10 mouse cellular contexts compared by ENCODE assay signal in genomic region chr12:103306224-103306623, GRCm38 (mm10). TPM values are rescaled to one million over a fixed set of nuclear protein-coding genes. Genes with fewer than 3 reads are reported as not detected.
A peak's percentile ranks its signal among the peaks of the same experiment; 100 is the strongest.
DNase-seq lines count a peak whose midpoint lies in the region; ATAC-seq and TF ChIP-seq lines count a peak whose summit lies in the region.
"Had no signal": no experiment of that assay in that cellular context is flagged by ENCODE, and none has a peak within 500 bp of the region (broad histone marks: within the 10 kb centered on the region; RNA-seq: fewer than 3 reads in every experiment).

No protein-coding gene starts in this region.

- H3K4me2 ChIP-seq in midbrain, embryonic 12.5 days (replicated peaks) = no peak overlapping the region
- H3K4me2 ChIP-seq: liver, embryonic 13.5 days had no signal

- peak; percentile 55 for ATAC-seq in midbrain, embryonic 12.5 days (ENCODE audit: low FRiP score, low read depth)

- WGBS in midbrain, embryonic 12.5 days = 29% methylated on average over 2 of the region's 2 CpGs

- peak; percentile 67 to 69 for DNase-seq in cerebellum, postnatal 10 days
- no peak for DNase-seq in cerebellum, adult 9-11 months
- DNase-seq in layer of hippocampus, adult 2 months (ENCODE audit: low spot score in 2 of 2) = peak in 1 of 2 experiments; percentile 39
- DNase-seq in layer of hippocampus, adult 9-11 months = no peak
- no peak for DNase-seq in thymus, postnatal 10 days (ENCODE audit: low spot score in 2 of 2)
- DNase-seq in thymus, postnatal 0 days (ENCODE audit: low spot score) = no peak
- DNase-seq: liver, embryonic 13.5 days had no signal

- H3K4me3 ChIP-seq in layer of hippocampus, adult 2 months = no peak overlapping the region
- no peak overlapping the region for H3K4me3 ChIP-seq in cortical plate, adult 2 months (ENCODE audit: insufficient read depth, low read length)
- H3K4me3 ChIP-seq in midbrain, embryonic 12.5 days = no peak overlapping the region
- H3K4me3 ChIP-seq: liver, embryonic 13.5 days had no signal

- H3K9me3 ChIP-seq in midbrain, embryonic 12.5 days = no peaks in the 10 kb centered on the region
- H3K9me3 ChIP-seq: liver, embryonic 13.5 days had no signal

- TF ChIP-seq POLR2A in cortical plate, adult 2 months (IDR thresholded peaks at IDR 0.05; ENCODE audit: extremely low read depth, insufficient read depth, low read length) = no peak

- no peaks in the 10 kb centered on the region for H3K36me3 ChIP-seq in midbrain, embryonic 12.5 days
- H3K36me3 ChIP-seq: liver, embryonic 13.5 days had no signal

- H3K27me3 ChIP-seq in midbrain, embryonic 12.5 days = peaks cover 22% of the 10 kb centered on the region
- H3K27me3 ChIP-seq: liver, embryonic 13.5 days had no signal

- H3K27ac ChIP-seq in layer of hippocampus, adult 2 months = no peak overlapping the region
- H3K27ac ChIP-seq in cortical plate, adult 2 months (ENCODE audit: insufficient read depth, low read length) = no peak overlapping the region
- H3K27ac ChIP-seq in midbrain, embryonic 12.5 days (replicated peaks) = no peak overlapping the region
- H3K27ac ChIP-seq: liver, embryonic 13.5 days had no signal

- H3K9ac ChIP-seq in midbrain, embryonic 12.5 days (replicated peaks) = no peak overlapping the region
- H3K9ac ChIP-seq: liver, embryonic 13.5 days had no signal

- TF ChIP-seq CTCF in layer of hippocampus, adult 2 months (conservative IDR thresholded peaks at IDR 0.05) = peak; percentile 63
- peak; percentile 53; the same call in 1 of the 2 replicates for TF ChIP-seq CTCF in cortical plate, adult 2 months (IDR thresholded peaks at IDR 0.05; ENCODE audit: extremely low read depth, insufficient read depth, low read length)

- no peaks in the 10 kb centered on the region for H3K4me1 ChIP-seq in cortical plate, adult 2 months (ENCODE audit: control insufficient read depth, insufficient read depth, low read length)
- H3K4me1 ChIP-seq in midbrain, embryonic 12.5 days = no peaks in the 10 kb centered on the region
- H3K4me1 ChIP-seq: liver, embryonic 13.5 days had no signal

RNA-seq across cellular contexts. Expression of gene Fam181a, which starts 4.6 kb away (rescaled TPM):
- 1 to 10 TPM; 1.5 to 2.3 TPM for total RNA-seq in layer of hippocampus, adult 2 months (2021)
- 3.6 and 4.2 TPM in 2 replicates for polyA plus RNA-seq in cortical plate, adult 2 months (2012; rRNA removed)
- 44.5 and 49.0 TPM in 2 replicates for polyA plus RNA-seq in midbrain, embryonic 12.5 days (2016; fragmentation: Nextera tagmentation; extraction: Ambion mirVana)
- polyA plus RNA-seq in thymus, postnatal 0 days (2015; fragmentation: Nextera tagmentation; extraction: Ambion mirVana) = not detected in 2 replicates
- polyA plus RNA-seq: liver, embryonic 13.5 days; urinary bladder, adult 2 months had no signal

RNA-seq across cellular contexts. Expression of gene Asb2, which starts 49.6 kb away (rescaled TPM):
- 1 to 10 TPM; 2.0 to 2.3 TPM for total RNA-seq in layer of hippocampus, adult 2 months (2021)
- polyA plus RNA-seq in cortical plate, adult 2 months (2012; rRNA removed) = 3.2 and 4.1 TPM in 2 replicates
- 0.90 and 1.2 TPM in 2 replicates for polyA plus RNA-seq in midbrain, embryonic 12.5 days (2016; fragmentation: Nextera tagmentation; extraction: Ambion mirVana)
- polyA plus RNA-seq in thymus, postnatal 0 days (2015; fragmentation: Nextera tagmentation; extraction: Ambion mirVana) = 5.2 and 5.6 TPM in 2 replicates

Comparison
In these comparisons a context has a peak if more than half of its experiments do, and no peak if none do; other contexts are left out.
1. DNase-seq: peak in cerebellum, postnatal 10 days (2 of 2); none in cerebellum, adult 9-11 months (single experiment), layer of hippocampus, adult 9-11 months (single experiment), thymus, postnatal 10 days (0 of 2) and thymus, postnatal 0 days (single experiment).